ENCODE assay signal across 7 mouse cellular contexts in the genomic region with DNA sequence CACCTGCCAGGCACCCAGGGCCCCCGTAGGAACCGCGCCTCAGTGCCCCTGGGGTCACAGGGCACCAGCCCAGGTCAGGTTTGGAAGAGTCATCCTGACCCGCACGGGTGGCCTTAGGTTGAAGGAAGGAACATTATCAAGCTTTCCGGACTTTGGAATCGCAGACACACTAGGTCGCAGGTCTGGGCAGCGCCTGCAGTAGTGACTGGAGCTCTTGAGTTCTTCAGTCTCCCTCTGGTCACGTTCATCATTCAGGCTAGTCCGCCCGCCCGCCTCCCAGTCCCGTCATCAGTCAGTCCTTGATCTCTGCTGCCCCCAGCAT. TPM values are rescaled to one million over a fixed set of nuclear protein-coding genes. Genes with fewer than 3 reads are reported as not detected.
DNase-seq lines count a peak whose midpoint lies in the region; ATAC-seq and TF ChIP-seq lines count a peak whose summit lies in the region.

No protein-coding gene starts in this region.

- no peak; the same call in 1 of the 2 replicates for ATAC-seq in forebrain, postnatal 0 days
- peak; percentile 21; the same call in 1 of the 2 replicates for ATAC-seq in limb, embryonic 13.5 days (ENCODE audit: low FRiP score, low read depth)
- ATAC-seq in stomach, embryonic 15.5 days (ENCODE audit: insufficient read depth, low FRiP score, low read depth) = peak; percentile 38; the same call in 1 of the 2 replicates

- no peaks in the 10 kb centered on the region for H3K27me3 ChIP-seq in forebrain, postnatal 0 days (ENCODE audit: insufficient read depth, low read length)
- H3K27me3 ChIP-seq in limb, embryonic 13.5 days = peaks cover 21% of the 10 kb centered on the region; the same call in 1 of the 2 replicates
- no peaks in the 10 kb centered on the region for H3K27me3 ChIP-seq in stomach, embryonic 15.5 days (replicated peaks)

- H3K9ac ChIP-seq in forebrain, postnatal 0 days = peak overlapping the region; percentile 39
- peak overlapping the region; percentile 54 for H3K9ac ChIP-seq in limb, embryonic 13.5 days
- no peak overlapping the region for H3K9ac ChIP-seq in stomach, embryonic 15.5 days

- no peak overlapping the region for H3K27ac ChIP-seq in forebrain, postnatal 0 days (ENCODE audit: low read depth, low read length)
- H3K27ac ChIP-seq in limb, embryonic 13.5 days = no peak overlapping the region
- H3K27ac ChIP-seq in stomach, embryonic 15.5 days = peak overlapping the region; percentile 71

- H3K4me3 ChIP-seq in forebrain, postnatal 0 days (ENCODE audit: low read depth, low read length) = peak overlapping the region; percentile 34
- H3K4me3 ChIP-seq in limb, embryonic 13.5 days = peak overlapping the region; percentile 38
- H3K4me3 ChIP-seq in stomach, embryonic 15.5 days (replicated peaks) = peak overlapping the region; percentile 40

- DNase-seq in urinary bladder, postnatal 36 days (ENCODE audit: low spot score in 2 of 2) = peak; percentile 11 to 31
- DNase-seq in urinary bladder, postnatal 25 days (ENCODE audit: low spot score) = no peak
- peak; percentile 10 for DNase-seq in forebrain, postnatal 0 days
- no peak for DNase-seq in urinary bladder, adult 2 months (ENCODE audit: low spot score)
- no peak for DNase-seq in right cerebral cortex, postnatal 36 days (ENCODE audit: low spot score in 2 of 2)

- 15% methylated on average over 14 of the region's 14 CpGs for WGBS in forebrain, postnatal 0 days
- 6% methylated on average over 14 of the region's 14 CpGs for WGBS in limb, embryonic 13.5 days
- WGBS in stomach, embryonic 15.5 days = 5% methylated on average over 14 of the region's 14 CpGs

- H3K36me3 ChIP-seq in forebrain, postnatal 0 days (ENCODE audit: insufficient read depth) = no peaks in the 10 kb centered on the region
- no peaks in the 10 kb centered on the region for H3K36me3 ChIP-seq in limb, embryonic 13.5 days
- H3K36me3 ChIP-seq in stomach, embryonic 15.5 days = no peaks in the 10 kb centered on the region

- TF ChIP-seq CTCF in forebrain, postnatal 0 days (IDR thresholded peaks at IDR 0.05; ENCODE audit: low read depth) = no peak

- no peaks in the 10 kb centered on the region for H3K9me3 ChIP-seq in forebrain, postnatal 0 days (ENCODE audit: low read length)
- H3K9me3 ChIP-seq in limb, embryonic 13.5 days = no peaks in the 10 kb centered on the region
- H3K9me3 ChIP-seq in stomach, embryonic 15.5 days = no peaks in the 10 kb centered on the region

- H3K4me2 ChIP-seq in forebrain, postnatal 0 days (ENCODE audit: low read depth) = peak overlapping the region; percentile 72
- peak overlapping the region; percentile 72 for H3K4me2 ChIP-seq in limb, embryonic 13.5 days (replicated peaks)
- peak overlapping the region; percentile 84 for H3K4me2 ChIP-seq in stomach, embryonic 15.5 days

- H3K4me1 ChIP-seq in forebrain, postnatal 0 days (ENCODE audit: insufficient read depth) = peaks cover 7% of the 10 kb centered on the region; the same call in 1 of the 2 replicates
- peaks cover 53% of the 10 kb centered on the region for H3K4me1 ChIP-seq in limb, embryonic 13.5 days
- H3K4me1 ChIP-seq in stomach, embryonic 15.5 days = peaks cover 29% of the 10 kb centered on the region

RNA-seq across cellular contexts. Expression of a gene that starts 0.6 kb away (rescaled TPM):
- 1.8 and 2.7 TPM in 2 replicates for total RNA-seq in forebrain, postnatal 0 days (2014; rRNA removed)
- polyA plus RNA-seq in forebrain, postnatal 0 days (2015; fragmentation: Nextera tagmentation; extraction: Ambion mirVana) = 0.23 and 0.40 TPM in 2 replicates
- 0.86 and 1.3 TPM in 2 replicates for polyA plus RNA-seq in limb, embryonic 13.5 days (2015; fragmentation: Nextera tagmentation; extraction: Ambion mirVana)
- polyA plus RNA-seq in stomach, embryonic 15.5 days (2015; fragmentation: Nextera tagmentation; extraction: Ambion mirVana) = 3.5 TPM in 2 replicates
- 2.1 TPM in 2 replicates for polyA plus RNA-seq in urinary bladder, adult 2 months (2012; rRNA removed)

Comparison
In these comparisons a context has a peak if more than half of its experiments do, and no peak if none do; other contexts are left out.
1. DNase-seq: peak in urinary bladder, postnatal 36 days (2 of 2) and forebrain, postnatal 0 days (single experiment); none in urinary bladder, postnatal 25 days (single experiment), urinary bladder, adult 2 months (single experiment) and right cerebral cortex, postnatal 36 days (0 of 2).
2. Peak in every context shown above with its lines, with median percentiles within 50 percentile points of each other: H3K4me2 ChIP-seq and H3K4me3 ChIP-seq.